Mouse (Mus musculus): Measurements from ENCODE around the gene Cish.

The Cish gene

GRCm38 (mm10) chr9:107260429-107260828 lies 35.4 kb upstream of the Cish start:
- Histone ChIP-seq H3K27me3 (ENCODE audit: insufficient read depth, low read length) (no peaks in the 10 kb centered on the region), H3K36me3 (ENCODE audit: insufficient read depth, low read length) (peaks cover 82% of the 10 kb centered on the region), H3K4me1 (replicated peaks; ENCODE audit: low read depth, low read length) (peaks cover 40% of the 10 kb centered on the region), H3K4me3 (replicated peaks; ENCODE audit: low read length) (no peak overlapping the region), H3K9me3 (ENCODE audit: low read length) (no peaks in the 10 kb centered on the region)
- no peak for TF ChIP-seq CTCF (conservative IDR thresholded peaks at IDR 0.05; ENCODE audit: low read length)
- TF ChIP-seq NANOG (IDR thresholded peaks at IDR 0.05; ENCODE audit: borderline replicate concordance, low read length): no peak
- no peak for TF ChIP-seq POU5F1 (IDR thresholded peaks at IDR 0.05; ENCODE audit: borderline replicate concordance, low read length)

DNA sequence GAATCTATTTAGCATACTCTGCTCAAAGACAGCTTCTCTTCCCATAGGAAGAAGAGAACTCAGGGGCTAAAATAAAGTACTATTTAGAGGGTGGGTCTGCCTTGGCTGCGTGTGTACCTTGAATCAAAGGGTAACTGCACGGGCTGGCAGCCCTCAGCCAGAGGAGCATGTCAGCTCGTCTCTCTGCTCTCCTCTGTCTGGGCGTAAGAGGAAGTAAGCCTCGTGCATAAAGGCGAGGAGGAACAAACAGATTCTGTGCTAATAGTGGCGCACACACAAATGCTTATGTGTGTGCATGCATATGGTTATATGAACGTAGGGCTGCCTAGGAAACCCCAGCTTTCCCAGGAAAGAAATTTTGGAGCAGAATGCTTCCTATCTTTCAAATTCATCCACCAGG lies 35.0 kb upstream of the Cish start:
- Histone ChIP-seq H3K9me3 (ENCODE audit: low read length) (no peaks in the 10 kb centered on the region), H3K4me1 (replicated peaks; ENCODE audit: low read depth, low read length) (peaks cover 40% of the 10 kb centered on the region), H3K27me3 (ENCODE audit: insufficient read depth, low read length) (no peaks in the 10 kb centered on the region), H3K4me3 (replicated peaks; ENCODE audit: low read length) (no peak overlapping the region), H3K36me3 (ENCODE audit: insufficient read depth, low read length) (peaks cover 78% of the 10 kb centered on the region)
- TF ChIP-seq NANOG (IDR thresholded peaks at IDR 0.05; ENCODE audit: borderline replicate concordance, low read length) (no peak), CTCF (conservative IDR thresholded peaks at IDR 0.05; ENCODE audit: low read length) (no peak), POU5F1 (IDR thresholded peaks at IDR 0.05; ENCODE audit: borderline replicate concordance, low read length) (no peak)

DNA sequence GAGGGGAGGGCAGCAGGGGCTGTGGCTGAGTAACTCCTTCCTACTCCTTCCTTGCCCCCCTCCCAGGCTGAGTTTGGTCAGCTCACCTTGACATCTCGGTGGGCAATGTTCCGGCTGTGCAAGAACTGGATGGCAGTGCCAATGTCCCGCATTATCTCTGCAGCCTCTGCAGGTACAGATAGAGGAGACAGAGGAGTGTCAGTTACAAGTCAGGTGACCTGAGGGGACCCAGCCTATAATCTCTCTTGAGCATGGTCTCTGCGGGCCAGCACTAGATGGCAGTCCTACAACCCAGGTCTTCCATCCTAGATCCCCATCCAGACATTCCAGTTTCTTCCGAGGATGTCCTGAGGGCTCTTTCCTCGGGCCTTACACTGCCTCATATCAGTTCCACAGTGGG lies 34.0 kb upstream of the Cish start:
- no peaks in the 10 kb centered on the region for H3K9me3 ChIP-seq (ENCODE audit: low read length)
- TF ChIP-seq CTCF (conservative IDR thresholded peaks at IDR 0.05; ENCODE audit: low read length): no peak
- TF ChIP-seq NANOG (IDR thresholded peaks at IDR 0.05; ENCODE audit: borderline replicate concordance, low read length): no peak
- no peak for TF ChIP-seq POU5F1 (IDR thresholded peaks at IDR 0.05; ENCODE audit: borderline replicate concordance, low read length)
- peaks cover 68% of the 10 kb centered on the region for H3K36me3 ChIP-seq (ENCODE audit: insufficient read depth, low read length)
- no peak overlapping the region for H3K4me3 ChIP-seq (replicated peaks; ENCODE audit: low read length)
- no peaks in the 10 kb centered on the region for H3K27me3 ChIP-seq (ENCODE audit: insufficient read depth, low read length)
- peaks cover 39% of the 10 kb centered on the region for H3K4me1 ChIP-seq (replicated peaks; ENCODE audit: low read depth, low read length)

DNA sequence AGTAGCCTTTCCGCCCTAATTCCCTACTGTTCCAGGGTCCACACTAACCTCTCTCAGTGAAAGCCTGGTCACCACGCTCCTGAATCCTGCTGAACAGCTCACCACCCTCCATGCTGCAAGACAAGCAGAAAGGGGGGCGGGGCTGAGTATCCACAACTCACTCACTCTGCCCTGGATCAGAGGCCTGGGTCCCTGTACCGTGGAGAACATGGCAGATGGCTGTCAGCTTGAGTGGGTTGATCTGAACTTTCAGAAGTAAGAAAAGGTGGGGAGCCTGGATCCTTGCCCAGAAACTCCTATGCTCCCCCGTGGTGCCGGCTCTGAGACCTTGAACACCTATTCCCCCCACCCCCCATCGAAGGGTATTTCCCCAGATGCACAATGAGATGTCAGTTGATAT lies 33.5 kb upstream of the Cish start:
- TF ChIP-seq CTCF (conservative IDR thresholded peaks at IDR 0.05; ENCODE audit: low read length) (no peak), POU5F1 (IDR thresholded peaks at IDR 0.05; ENCODE audit: borderline replicate concordance, low read length) (no peak), NANOG (IDR thresholded peaks at IDR 0.05; ENCODE audit: borderline replicate concordance, low read length) (no peak)
- Histone ChIP-seq H3K27me3 (ENCODE audit: insufficient read depth, low read length) (no peaks in the 10 kb centered on the region), H3K9me3 (ENCODE audit: low read length) (no peaks in the 10 kb centered on the region), H3K4me1 (replicated peaks; ENCODE audit: low read depth, low read length) (peaks cover 45% of the 10 kb centered on the region), H3K4me3 (replicated peaks; ENCODE audit: low read length) (no peak overlapping the region), H3K36me3 (ENCODE audit: insufficient read depth, low read length) (peaks cover 62% of the 10 kb centered on the region)

DNA sequence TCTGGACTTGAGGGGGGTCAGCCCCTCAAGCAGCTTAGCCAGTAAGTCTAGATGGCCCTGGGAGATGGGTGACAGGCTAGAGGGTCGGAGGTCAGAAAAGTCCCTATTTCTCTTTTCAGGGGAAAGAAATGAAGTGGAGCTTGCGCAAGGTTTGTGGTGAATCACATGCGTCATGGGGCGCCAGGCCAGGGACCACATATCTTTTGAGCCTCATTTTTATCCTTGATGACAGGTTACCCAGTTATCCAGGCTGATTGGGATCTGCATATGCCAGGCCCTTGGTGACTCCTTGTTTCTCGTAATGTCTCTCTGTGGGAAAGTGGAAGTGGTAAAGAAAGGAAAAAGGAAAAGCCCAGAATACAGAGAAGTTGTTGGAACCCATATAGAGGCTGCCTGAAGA lies 31.9 kb upstream of the Cish start:
- Histone ChIP-seq H3K4me3 (replicated peaks; ENCODE audit: low read length) (no peak overlapping the region), H3K27me3 (ENCODE audit: insufficient read depth, low read length) (no peaks in the 10 kb centered on the region), H3K36me3 (ENCODE audit: insufficient read depth, low read length) (peaks cover 48% of the 10 kb centered on the region), H3K9me3 (ENCODE audit: low read length) (no peaks in the 10 kb centered on the region), H3K4me1 (replicated peaks; ENCODE audit: low read depth, low read length) (peaks cover 54% of the 10 kb centered on the region)
- TF ChIP-seq NANOG (IDR thresholded peaks at IDR 0.05; ENCODE audit: borderline replicate concordance, low read length): no peak
- TF ChIP-seq CTCF (conservative IDR thresholded peaks at IDR 0.05; ENCODE audit: low read length): no peak

DNA sequence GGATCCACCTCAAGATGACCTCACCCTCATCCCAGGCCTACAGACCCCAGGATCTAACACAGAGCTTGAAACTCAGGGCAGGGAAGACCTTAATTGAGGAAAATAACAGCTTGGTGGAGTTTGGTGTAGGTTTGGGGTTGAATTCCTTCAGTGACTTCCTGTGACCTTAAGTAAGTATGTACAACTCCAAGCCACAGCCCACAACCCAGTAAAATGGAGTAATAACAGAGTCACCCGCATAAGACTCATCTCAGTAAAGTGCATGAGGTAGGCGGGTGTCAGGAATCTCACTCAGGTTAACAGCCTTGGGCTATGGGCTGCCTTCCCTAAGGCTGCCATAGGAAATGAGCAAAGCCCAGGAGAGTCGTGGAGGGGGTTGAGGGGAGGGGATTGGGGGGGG lies 31.1 kb upstream of the Cish start:
- TF ChIP-seq CTCF (conservative IDR thresholded peaks at IDR 0.05; ENCODE audit: low read length) (no peak), POU5F1 (IDR thresholded peaks at IDR 0.05; ENCODE audit: borderline replicate concordance, low read length) (no peak), NANOG (IDR thresholded peaks at IDR 0.05; ENCODE audit: borderline replicate concordance, low read length) (no peak)
- Histone ChIP-seq H3K4me1 (replicated peaks; ENCODE audit: low read depth, low read length) (peaks cover 54% of the 10 kb centered on the region), H3K27me3 (ENCODE audit: insufficient read depth, low read length) (no peaks in the 10 kb centered on the region), H3K36me3 (ENCODE audit: insufficient read depth, low read length) (peaks cover 41% of the 10 kb centered on the region), H3K4me3 (replicated peaks; ENCODE audit: low read length) (no peak overlapping the region), H3K9me3 (ENCODE audit: low read length) (no peaks in the 10 kb centered on the region)

GRCm38 (mm10) chr9:107267028-107267427 lies 28.8 kb upstream of the Cish start:
- H3K9me3 ChIP-seq (ENCODE audit: low read length): no peaks in the 10 kb centered on the region
- peaks cover 24% of the 10 kb centered on the region for H3K36me3 ChIP-seq (ENCODE audit: insufficient read depth, low read length)
- TF ChIP-seq POU5F1 (IDR thresholded peaks at IDR 0.05; ENCODE audit: borderline replicate concordance, low read length): no peak
- no peak for TF ChIP-seq CTCF (conservative IDR thresholded peaks at IDR 0.05; ENCODE audit: low read length)
- TF ChIP-seq NANOG (IDR thresholded peaks at IDR 0.05; ENCODE audit: borderline replicate concordance, low read length): no peak
- no peaks in the 10 kb centered on the region for H3K27me3 ChIP-seq (ENCODE audit: insufficient read depth, low read length)
- peaks cover 65% of the 10 kb centered on the region for H3K4me1 ChIP-seq (replicated peaks; ENCODE audit: low read depth, low read length)
- no peak overlapping the region for H3K4me3 ChIP-seq (replicated peaks; ENCODE audit: low read length)

DNA sequence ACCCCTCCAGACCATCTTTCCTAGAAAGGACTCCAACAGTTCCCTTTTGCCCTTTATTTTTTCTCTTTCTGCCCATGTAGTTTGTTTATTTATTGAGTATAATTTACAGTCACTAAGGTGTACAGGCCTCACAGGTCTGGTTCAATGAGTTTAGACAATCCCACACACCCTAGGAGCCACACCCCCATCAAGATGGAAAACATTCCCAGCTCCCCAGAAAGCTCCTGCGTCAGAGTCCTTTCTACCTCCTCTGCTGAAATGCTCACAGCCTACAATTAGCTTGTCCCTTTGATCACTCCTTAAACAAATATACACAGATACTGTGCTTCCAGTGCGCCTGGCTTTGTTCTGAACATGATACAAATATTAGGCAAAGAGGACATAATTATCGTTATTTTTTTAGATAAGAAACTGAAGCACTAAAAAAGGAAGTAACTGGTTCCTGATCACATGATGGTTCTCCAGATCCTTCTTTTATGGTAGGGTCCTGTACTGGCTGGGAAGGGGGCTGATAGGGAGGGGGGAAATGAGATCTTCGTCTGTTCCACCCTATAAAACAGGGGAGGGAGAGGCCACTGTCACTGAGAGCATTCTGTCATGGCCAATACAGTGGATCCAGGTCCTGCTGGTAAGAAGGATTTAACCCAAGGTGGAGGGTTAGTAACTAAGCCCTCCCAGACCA lies 28.0 kb upstream of the Cish start:
- no peaks in the 10 kb centered on the region for H3K9me3 ChIP-seq (ENCODE audit: low read length)
- TF ChIP-seq POU5F1 (IDR thresholded peaks at IDR 0.05; ENCODE audit: borderline replicate concordance, low read length) (no peak), CTCF (conservative IDR thresholded peaks at IDR 0.05; ENCODE audit: low read length) (no peak), NANOG (IDR thresholded peaks at IDR 0.05; ENCODE audit: borderline replicate concordance, low read length) (no peak)
- peaks cover 72% of the 10 kb centered on the region for H3K4me1 ChIP-seq (replicated peaks; ENCODE audit: low read depth, low read length)
- peaks cover 20% of the 10 kb centered on the region; the same call in 1 of the 2 replicates for H3K36me3 ChIP-seq (ENCODE audit: insufficient read depth, low read length)
- H3K4me3 ChIP-seq (replicated peaks; ENCODE audit: low read length): no peak overlapping the region
- no peaks in the 10 kb centered on the region for H3K27me3 ChIP-seq (ENCODE audit: insufficient read depth, low read length)

GRCm38 (mm10) chr9:107269772-107270171 lies 26.1 kb upstream of the Cish start:
- TF ChIP-seq NANOG (IDR thresholded peaks at IDR 0.05; ENCODE audit: borderline replicate concordance, low read length): no peak
- no peak for TF ChIP-seq POU5F1 (IDR thresholded peaks at IDR 0.05; ENCODE audit: borderline replicate concordance, low read length)
- no peak for TF ChIP-seq CTCF (conservative IDR thresholded peaks at IDR 0.05; ENCODE audit: low read length)
- Histone ChIP-seq H3K9me3 (ENCODE audit: low read length) (no peaks in the 10 kb centered on the region), H3K27me3 (ENCODE audit: insufficient read depth, low read length) (no peaks in the 10 kb centered on the region), H3K36me3 (ENCODE audit: insufficient read depth, low read length) (peaks cover 11% of the 10 kb centered on the region; the same call in 1 of the 2 replicates), H3K4me3 (replicated peaks; ENCODE audit: low read length) (no peak overlapping the region), H3K4me1 (replicated peaks; ENCODE audit: low read depth, low read length) (peaks cover 67% of the 10 kb centered on the region)

All from E14TG2a.4 (cell line).